Mouse (Mus musculus) embryo, embryonic 10 days (tissue): ENCODE data around the gene Ccdc13.

Source experiments
- DNase-seq: peaks from one replicate; pipeline ENCODE4 v3.0.0-alpha.2; 2015; ENCODE audit warnings: low spot score

The Ccdc13 gene

DNA sequence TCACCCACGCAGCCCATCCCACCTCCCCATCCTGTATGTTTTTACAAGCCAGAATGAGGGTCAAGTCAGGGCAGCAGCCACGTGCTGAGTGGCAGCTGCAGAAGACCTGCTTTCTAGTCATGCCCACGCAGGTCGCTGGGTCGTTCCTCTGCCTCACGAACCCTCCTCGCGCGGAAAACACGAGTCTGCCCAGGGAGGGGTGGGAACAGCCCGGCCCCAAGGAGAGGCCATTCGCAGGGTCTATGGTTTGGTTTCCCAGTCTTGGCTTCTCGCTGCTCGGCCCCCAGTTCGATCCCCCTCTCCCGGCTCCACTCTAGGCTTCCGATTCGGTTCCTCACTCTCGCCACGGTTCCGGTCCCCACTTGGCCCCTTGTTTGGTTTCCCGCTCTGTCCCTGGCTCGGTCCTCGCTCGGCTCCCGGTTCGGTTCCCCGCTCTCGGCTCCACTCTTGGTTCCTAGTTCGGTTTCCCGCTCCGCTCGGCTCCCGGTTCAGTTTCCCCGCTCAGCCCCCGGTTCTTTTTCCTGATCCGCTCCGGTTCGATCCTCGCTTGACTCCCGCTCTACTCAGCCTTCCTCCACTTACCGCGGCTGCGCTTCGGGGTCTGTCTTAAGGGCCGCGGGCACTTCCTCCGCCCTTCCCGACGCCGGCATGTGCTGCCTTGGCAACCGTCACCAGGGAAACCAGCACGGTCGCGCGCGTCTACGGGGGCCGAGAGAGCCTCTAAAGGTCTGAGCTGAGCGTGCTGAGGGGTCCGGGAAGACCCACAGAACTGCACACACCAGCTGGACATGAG, at the start of gene Ccdc13:
Gene Ccdc13, minus strand, starts transcription at position 633 of the 793 bp plus-strand sequence.
- peak; percentile 94 for DNase-seq

DNA sequence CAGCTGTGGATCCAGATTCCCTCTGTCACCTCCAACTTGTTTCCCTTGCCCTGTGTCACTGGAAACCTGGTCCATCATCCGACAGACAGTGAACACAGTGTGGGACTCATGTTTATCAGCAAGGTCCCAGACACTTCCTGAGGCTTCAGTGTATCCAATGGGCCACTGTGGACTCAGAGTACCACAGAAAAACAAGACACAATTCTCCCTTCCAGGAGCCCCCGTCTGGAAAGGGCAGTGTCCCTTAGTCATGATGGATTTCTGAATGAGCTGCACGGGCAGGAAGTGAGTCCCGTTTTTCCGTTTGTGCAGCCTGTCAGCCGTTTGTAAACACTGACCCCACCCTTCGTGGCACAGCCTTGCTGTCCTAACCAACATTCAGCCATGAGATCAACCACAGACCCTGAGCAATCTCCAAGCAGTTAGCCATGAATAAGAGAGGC, 42.8 kb upstream of the Ccdc13 start:
- no peak for DNase-seq

DNA sequence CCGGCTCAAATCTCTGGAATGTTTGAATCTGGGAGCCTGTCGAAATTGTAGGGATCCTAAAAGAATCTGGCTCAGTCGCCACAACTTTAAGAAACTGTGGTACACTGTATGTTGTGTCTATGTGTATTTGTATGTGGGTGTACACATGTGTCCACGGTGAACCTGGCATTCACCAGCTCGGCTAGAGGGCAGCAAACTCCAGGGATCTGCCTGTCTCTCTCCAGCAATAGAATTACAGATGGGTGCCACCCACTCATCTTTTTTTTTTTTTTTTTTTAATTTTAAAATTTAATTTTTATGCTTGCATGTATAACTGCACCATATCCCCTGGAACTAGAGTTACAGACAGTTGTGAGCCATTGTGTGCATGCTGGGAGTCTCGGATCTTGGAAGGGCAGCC, 42.0 kb upstream of the Ccdc13 start:
- DNase-seq = no peak

DNA sequence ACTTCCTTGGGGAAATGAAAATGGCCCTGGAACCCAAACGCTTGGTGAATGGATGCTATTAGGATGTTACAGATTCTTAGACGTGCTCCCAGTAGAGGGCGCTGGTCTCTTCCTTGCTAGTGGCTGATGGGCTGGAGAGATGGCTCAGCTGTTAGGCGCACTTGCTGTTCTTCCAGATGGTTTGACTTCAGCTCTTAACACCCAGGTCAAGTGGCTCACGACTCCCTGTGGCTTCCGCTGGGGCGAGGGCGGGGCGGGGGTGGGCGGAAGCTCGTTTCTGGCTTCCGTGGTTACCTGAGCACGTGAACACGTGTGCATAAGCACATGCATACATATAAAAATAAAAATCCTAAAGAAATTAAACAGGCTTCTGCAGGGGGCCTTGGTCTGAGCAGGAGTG, 41.6 kb upstream of the Ccdc13 start:
- peak; percentile 84 for DNase-seq

DNA sequence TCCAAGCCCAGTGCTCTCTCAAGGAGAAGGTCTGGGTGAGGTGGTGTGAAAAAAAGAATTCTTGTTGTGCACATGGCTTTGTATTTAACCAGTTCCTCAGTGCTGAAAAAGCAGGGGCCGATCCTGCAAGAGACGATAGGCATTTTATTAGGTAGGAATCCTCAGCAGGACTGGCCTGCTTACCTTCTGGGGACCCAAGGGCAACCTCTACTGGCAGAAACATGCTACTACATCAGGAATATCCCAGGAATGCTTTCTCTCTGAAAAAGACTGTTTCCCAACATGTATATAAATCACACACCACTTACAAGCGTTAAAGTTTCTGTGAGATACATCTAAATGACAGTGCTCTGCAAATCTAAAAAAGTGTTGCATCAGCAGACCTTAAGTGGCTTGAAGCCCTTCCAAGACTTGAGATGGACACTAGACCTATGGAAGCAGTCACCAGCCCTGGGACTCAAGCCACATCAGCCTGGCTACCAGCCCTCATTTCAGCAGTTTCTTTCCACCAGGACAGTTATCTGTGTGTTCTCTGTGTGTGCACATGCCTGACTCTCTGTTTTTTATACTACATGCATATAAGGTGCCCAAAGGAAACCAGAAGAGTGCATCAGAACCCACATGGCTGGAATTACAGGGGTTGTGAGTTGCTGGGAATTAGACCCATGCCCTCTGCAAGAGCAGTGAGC, 37.9 kb upstream of the Ccdc13 start:
- peak; percentile 76 for DNase-seq

DNA sequence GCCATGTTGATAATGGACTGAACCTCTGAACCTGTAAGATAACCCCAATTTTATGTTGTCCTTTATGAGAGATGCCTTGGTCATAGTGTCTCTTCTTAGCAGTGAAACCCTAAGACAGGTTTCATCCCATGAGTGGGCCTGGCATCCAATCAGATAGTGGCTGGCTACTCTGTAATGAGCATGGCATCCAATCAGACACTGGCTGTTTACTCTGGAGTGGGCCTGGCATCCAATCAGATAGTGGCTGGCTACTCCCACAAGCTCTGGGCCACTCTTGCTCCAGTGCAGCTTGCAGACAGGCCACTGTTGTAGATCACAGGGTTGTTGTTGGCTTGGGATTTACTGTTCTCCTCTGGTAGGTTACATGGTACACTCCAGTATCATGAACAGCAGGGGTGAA, 34.3 kb upstream of the Ccdc13 start:
- DNase-seq = no peak

DNA sequence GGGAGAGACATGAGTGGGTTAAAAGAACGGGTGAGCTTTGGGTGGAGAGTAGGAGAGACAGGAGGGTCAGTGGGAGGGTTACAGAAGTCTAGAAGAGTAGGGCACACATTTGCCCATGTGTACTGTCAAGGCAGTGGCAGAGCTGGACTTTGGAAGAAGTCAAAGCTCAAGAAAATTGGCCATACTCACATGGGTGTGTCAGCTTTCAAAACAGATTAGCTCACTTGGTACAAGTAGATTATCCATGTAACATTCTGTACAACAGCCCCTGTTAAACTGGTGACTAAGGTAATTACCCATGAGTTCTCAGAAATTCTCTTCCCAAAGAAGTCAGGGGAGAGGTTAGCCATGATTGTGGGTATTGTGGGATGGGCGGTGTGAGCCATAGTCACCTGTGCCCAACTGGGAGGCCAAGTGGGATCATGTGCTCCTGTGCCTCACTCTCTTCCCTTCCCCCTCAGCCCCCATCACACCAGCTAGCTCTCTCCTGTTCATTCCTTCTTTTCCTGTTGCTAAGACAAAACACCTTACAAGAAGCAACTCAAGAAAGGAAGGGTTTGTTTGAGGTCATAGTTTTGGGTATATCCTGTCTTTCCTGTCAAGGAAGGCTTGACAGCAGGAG, 32.9 kb upstream of the Ccdc13 start:
- no peak for DNase-seq

DNA sequence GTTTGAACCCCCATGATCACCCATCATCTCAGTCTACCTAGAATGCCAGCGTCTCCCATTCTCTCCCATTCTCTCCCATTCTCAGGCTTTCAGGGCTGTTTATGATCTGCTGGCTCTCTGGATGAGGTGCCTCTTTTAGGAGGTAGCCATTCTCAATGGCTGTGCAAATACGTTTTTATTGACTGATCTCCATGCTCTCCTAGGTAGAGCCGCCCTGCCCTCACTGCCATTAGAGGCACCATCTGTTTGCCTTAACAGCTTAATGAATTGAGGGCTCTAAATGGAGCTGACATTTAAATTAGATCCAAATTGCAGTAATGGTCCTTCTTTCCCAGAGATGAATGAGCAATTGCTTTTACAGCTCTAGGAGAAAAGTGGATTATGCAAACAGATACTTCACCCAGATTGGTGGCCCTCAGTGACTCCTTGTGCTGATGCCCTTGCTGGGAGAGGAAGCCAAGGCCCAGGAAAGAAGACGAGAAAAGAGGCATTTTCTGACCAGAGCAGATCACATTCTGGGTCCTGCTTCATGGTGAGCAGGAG, 30.8 kb upstream of the Ccdc13 start:
- no peak for DNase-seq

DNA sequence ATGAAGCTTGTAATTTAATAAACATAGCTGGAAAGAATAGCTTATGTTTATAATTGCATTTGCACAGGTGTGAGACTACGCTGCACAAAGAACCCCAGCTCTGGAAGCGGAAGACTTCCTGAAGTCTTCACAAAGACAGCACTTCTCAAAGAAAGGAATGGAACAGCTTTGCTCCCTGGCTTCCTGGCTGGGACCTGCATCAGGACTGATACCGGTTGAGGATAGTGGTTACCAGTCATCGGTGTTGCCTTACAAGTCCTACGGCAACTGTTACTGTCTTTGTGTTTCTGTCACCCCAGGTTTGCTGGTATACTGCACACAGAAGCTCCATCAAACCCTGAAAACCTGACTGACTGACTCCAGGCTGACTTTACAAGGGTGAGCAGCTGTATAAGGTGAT, 30.2 kb upstream of the Ccdc13 start:
- no peak for DNase-seq

DNA sequence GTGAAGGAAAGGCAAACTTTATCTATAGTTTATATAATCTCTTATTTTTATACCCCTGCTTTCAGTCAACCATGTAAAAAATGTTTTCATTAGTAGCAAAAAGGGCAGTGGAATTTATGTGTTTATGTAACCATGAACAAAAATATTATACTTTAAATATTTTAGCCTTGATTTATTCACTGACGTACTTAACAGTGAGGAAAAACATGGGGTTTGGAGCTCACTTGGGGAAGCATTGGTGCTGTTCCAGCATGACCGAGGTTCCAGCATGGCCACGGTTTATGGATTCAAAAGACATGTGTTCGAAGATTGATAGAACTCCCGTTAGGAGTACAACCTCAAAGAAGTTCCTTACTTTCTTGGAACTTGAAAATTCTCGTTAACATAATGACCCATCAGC, 29.0 kb upstream of the Ccdc13 start:
- DNase-seq = no peak

DNA sequence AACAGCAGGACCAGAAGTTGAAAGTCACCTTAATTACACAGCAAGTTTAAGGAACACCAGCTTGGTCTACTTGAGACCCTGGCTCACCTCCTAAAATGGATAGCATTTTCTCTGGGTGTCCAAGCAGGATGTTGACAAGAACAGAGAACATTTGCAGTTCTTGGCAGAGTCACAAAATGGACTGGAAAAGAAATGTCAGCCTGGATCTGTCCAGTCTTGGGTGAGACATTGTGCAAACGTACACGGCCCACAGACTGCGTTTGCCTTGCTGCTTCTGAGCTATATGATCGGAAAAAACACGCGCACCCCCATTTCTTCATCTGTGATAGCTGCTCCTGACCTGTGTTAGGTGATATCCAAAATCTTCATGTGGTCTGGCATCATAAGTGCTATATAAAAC, 28.4 kb upstream of the Ccdc13 start:
- DNase-seq = no peak

DNA sequence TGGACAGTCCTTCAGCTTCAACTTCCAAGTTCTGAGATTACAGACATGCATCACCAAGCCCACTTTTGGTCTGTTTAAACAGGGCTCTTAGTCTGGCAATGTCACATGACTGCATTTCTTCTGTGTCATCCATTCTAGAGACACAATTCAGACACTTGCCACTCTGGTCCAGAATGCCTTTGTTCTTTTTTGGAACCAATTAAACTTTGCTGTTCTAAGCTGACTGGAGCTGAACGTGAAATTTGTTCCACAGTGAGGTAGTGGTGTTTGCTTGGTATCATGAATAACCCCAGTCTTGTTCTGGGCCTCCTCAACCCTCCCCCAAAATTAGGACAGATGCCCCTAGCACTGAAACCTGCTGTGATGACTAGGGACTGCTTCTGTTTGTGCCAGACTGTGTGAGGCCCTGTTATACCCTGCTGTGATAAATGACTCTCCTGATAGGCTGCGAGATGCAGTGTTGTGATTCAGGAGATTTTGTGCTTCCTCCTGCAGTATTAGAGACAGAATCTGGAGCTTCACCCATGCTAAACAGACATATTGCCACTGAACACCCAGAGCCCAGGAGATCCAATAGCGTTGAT, 26.3 kb upstream of the Ccdc13 start:
- no peak for DNase-seq

DNA sequence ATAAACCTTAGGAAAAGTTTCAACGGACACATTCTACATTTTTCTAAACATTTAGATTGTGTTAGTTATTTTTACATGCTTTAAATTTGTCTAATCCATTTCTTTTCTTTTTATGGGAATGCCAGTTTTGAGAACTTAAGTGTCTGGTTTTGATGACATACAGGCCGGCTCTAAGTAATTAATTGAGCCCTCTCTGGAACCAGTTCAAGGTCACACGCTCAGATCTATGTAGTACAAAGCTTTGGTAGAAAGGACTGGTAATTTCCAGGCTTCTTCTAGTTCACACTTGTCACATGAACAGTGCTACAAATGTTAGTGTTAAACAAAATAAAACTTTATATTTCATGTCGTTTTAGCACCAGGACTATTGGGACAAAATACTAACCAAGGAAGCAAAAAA, 25.6 kb upstream of the Ccdc13 start:
- no peak for DNase-seq

DNA sequence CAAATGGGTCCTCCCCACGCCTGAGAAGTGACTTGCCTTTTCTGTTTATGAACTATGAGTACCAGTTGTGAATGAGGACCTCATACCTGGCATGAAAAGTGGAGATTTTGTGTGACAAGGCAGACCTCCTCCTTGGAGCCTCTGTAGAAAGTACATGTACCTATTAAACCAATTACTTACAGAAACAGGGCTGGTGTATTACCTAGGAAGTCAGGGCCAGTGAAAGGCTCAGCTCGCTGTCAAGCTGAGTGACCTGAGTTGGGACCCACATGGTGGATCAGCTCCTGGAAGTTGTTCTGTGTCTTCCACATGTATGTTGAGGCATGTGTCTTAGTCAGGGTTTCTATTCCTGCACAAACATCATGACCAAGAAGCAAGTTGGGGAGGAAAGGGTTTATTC, 21.7 kb upstream of the Ccdc13 start:
- no peak for DNase-seq

DNA sequence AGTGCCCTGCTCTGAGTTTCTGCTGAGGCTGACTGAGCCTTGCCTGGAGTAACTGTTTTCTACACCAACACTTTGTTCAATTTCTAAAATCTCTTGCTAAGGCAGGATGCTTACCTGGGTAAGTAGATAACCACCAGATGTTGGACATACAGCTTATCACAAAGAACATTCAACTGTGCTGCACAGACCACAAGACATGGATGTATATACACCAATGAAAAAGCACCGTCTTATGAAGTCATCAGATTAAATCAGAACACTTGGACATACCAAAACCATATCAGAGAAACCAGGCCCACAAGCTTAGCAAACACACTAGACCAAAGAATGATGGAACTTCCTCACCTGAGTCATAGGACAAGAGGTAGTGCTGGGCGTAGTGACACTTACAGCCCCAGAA, 20.1 kb upstream of the Ccdc13 start:
- no peak for DNase-seq

DNA sequence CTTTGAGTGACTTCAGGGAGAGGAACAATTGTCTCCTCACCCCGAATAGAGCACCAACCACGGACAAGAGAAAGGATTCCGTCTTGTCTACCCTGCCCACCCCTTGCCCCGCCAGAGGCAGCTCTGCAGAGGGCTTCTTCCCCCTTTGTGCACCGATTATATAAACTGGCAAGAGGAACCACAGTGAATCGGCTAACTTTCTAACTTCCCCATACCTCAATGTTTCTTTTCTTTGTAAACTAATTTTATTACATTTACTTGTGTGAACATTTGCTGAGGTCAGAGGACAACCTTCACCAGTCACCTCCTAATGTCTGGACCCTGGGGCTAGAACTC, 18.9 kb upstream of the Ccdc13 start, which contains the start of gene Higd1a:
Gene Higd1a, minus strand, starts transcription at position 210 of the 336 bp plus-strand sequence.
- no peak for DNase-seq

DNA sequence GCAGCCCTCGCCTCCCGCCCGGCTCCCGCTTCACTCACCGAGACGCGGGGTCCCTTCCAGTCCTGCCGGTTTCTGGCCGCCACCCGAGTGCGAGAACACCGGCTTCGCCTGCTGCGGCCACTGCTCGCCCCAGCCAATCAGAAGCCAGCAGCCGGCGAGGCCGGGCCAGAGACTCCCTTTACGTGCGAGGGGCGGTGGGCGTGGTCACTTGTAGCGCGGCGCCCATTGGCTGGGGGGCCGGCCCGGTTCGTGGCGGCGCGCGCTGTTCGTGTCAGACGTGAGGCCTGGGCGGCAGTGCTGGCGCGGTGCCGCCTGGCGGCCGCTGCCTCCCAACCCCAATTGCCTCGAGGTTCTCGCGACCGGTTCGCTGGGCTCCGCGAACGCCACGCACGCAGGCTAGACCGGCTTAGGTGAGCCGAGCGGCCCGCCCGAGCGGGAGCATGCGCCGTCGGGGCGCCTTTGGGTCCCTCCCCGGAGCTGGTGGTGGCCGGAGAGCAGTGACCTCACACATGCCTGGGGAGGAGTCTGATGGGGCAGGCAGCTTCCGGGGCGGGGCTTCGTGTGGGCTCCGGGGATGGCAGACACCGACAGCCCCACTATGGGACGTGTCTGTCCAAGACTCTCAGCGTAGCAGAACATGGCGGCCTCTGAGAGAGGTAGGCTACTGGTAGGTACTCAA, 18.4 kb upstream of the Ccdc13 start:
- peak; percentile 99 for DNase-seq

DNA sequence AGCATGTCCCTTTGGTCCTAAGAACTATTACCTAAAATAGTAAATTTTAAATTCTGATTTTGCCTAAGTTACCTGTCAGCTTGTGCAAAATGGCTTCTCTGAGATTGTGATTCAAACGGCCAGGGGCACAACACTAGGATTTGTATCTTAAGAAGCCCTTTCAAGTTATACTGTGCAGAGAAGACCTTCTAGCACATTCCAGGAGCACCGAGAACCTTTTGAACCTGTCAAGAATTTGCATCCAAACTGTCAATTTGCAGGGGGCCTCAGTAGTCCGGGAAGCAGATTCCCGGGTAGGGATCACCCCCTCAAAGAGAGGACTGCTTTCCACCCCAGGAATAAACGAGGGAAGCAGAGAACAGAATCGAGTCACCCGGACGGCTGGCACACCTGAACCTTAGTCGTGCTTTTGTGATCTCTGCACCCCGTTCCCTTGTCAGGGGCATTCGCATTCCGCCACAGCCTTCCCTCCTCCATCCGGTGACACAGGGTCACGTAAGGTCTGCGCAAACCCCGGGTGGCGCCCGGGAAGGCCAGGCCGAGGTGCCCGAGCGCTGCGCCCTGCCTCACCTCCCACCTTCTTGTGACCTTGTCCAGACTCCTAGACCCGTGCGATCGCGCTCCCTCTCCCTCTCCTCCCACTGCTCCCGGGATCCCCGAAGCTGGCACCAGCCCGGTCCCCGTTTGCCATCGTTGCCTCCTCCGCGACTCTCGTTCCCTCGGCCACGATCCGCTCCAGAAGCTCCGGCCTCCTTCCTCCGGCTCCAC, 17.6 kb upstream of the Ccdc13 start:
- DNase-seq = peak; percentile 57

DNA sequence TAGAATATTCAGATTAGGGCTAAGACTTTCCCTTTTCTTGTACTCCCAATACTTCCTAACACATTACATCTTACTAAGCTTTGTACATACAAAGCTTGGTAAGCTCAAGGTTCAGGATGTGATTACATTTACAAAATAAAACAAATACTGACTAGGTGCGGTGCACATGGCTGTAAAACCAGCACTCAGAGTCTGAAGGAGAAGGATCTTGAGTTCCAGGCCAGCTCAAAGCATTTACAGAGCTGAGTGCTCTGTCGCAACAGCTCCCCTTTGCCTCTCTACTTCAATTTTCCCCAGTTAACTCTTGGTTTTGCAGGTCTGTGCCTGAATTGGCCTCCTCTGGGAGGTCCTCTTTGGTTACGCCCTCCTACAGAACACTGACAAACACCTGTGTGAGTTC, 15.0 kb upstream of the Ccdc13 start:
- no peak for DNase-seq

DNA sequence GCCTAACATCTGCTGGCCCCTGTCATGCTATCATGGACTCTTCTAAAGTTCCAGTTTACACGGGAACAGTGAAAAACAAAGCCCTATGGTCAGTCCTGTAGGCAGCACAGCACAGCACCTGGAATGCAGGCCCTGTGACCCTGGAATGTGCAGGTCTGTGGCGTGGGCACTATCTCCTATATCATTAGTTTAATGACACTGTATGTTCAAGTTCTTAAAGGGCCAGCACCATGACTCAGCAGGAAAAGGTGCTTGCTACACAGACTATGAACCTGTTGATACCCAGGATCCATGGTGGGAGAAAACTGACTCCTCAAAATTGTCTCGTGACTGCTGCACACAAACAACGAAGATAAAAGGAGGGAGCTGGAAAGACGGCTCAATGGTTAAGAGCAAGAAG, 8.6 kb upstream of the Ccdc13 start:
- DNase-seq = no peak

DNA sequence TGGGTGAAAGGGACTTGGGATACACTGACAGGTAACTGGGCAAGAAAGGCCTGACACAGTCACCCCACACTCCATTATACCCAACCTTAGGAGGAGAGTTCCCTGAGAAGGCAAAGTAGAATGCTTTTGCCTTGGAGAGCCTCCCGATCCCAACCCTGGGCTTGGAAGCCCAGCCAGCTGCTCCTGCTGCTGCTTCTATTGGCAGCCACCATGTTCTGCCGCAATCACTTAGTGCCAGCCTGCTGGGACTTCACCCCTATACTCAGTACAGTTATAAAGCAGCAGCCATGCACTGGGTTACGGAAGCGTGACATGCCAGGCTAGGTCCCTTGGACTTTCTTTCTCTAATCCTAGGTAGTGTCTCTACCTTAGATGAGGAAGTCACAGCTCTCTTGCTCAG, 7.9 kb upstream of the Ccdc13 start:
- no peak for DNase-seq
